Mouse (Mus musculus): ENCODE results near the gene Snx9. TPM values are rescaled to one million over a fixed set of nuclear protein-coding genes. Genes with fewer than 3 reads are reported as not detected.

Gene Snx9
- polyA plus RNA-seq, 1 experiment from 2014 or later, result 21.1 TPM

GRCm38 (mm10) chr17:5935680-5936079 lies 94.6 kb downstream of the Snx9 start:
- WGBS, result 77% methylated on average over 3 of the region's 3 CpGs
- peak overlapping the region; percentile 84; the same call in 1 of the 2 replicates for H3K4me2 ChIP-seq

GRCm38 (mm10) chr17:5936276-5936675 lies 95.1 kb downstream of the Snx9 start:
- ATAC-seq (replicated peaks; ENCODE audit: insufficient number of reproducible peaks, insufficient read depth, low FRiP score, low read depth), result no peak
- no peak overlapping the region for H3K27ac ChIP-seq
- 81% methylated on average over 14 of the region's 14 CpGs for WGBS

More at GRCm38 (mm10) chr17:5935680-5936079, 94.6 kb downstream of the Snx9 start:
- H3K9ac ChIP-seq, result no peak overlapping the region
- H3K4me1 ChIP-seq (replicated peaks), result peaks cover 13% of the 10 kb centered on the region
- no peak overlapping the region for H3K4me3 ChIP-seq
- 0 out of 2 replicates have a peak, but pooled peaks cover 6% of the 10 kb centered on the region for H3K27me3 ChIP-seq
- H3K36me3 ChIP-seq, result no peaks in the 10 kb centered on the region; the same call in 1 of the 2 replicates
- no peaks in the 10 kb centered on the region for H3K9me3 ChIP-seq (replicated peaks)
- H3K27ac ChIP-seq, result 0 out of 2 replicates have a peak overlapping the region, but pooled peaks have one; percentile 17
- no peak for ATAC-seq (replicated peaks; ENCODE audit: insufficient number of reproducible peaks, insufficient read depth, low FRiP score, low read depth)

GRCm38 (mm10) chr17:5937441-5937840 lies 96.3 kb downstream of the Snx9 start:
- Histone ChIP-seq H3K4me1 (replicated peaks) (peaks cover 18% of the 10 kb centered on the region), H3K36me3 (no peaks in the 10 kb centered on the region), H3K9me3 (replicated peaks) (no peaks in the 10 kb centered on the region), H3K9ac (no peak overlapping the region), H3K27me3 (0 out of 2 replicates have a peak, but pooled peaks cover 6% of the 10 kb centered on the region), H3K27ac (no peak overlapping the region), H3K4me3 (no peak overlapping the region), H3K4me2 (no peak overlapping the region)
- WGBS, result 47% methylated on average over 2 of the region's 2 CpGs
- no peak for ATAC-seq (replicated peaks; ENCODE audit: insufficient number of reproducible peaks, insufficient read depth, low FRiP score, low read depth)

More at GRCm38 (mm10) chr17:5936276-5936675, 95.1 kb downstream of the Snx9 start:
- Histone ChIP-seq H3K9ac (no peak overlapping the region), H3K4me1 (replicated peaks) (peaks cover 15% of the 10 kb centered on the region), H3K36me3 (no peaks in the 10 kb centered on the region; the same call in 1 of the 2 replicates), H3K27me3 (0 out of 2 replicates have a peak, but pooled peaks cover 6% of the 10 kb centered on the region), H3K4me2 (no peak overlapping the region), H3K9me3 (replicated peaks) (no peaks in the 10 kb centered on the region), H3K4me3 (no peak overlapping the region)

- no peak overlapping the region for H3K9ac ChIP-seq
- no peak overlapping the region for H3K4me3 ChIP-seq
- no peak overlapping the region for H3K27ac ChIP-seq
- no peak for ATAC-seq (replicated peaks; ENCODE audit: insufficient number of reproducible peaks, insufficient read depth, low FRiP score, low read depth)
- no peaks in the 10 kb centered on the region for H3K9me3 ChIP-seq (replicated peaks)
- 62% methylated on average over 12 of the region's 12 CpGs for WGBS
- H3K36me3 ChIP-seq, result no peaks in the 10 kb centered on the region
- 0 out of 2 replicates have a peak, but pooled peaks cover 6% of the 10 kb centered on the region for H3K27me3 ChIP-seq
- H3K4me1 ChIP-seq (replicated peaks), result peaks cover 16% of the 10 kb centered on the region
- no peak overlapping the region for H3K4me2 ChIP-seq
These were observed 98.7 kb downstream of the Snx9 start for GRCm38 (mm10) chr17:5939871-5940270.

GRCm38 (mm10) chr17:5940792-5941191 lies 99.7 kb downstream of the Snx9 start:
- Histone ChIP-seq H3K27me3 (0 out of 2 replicates have a peak, but pooled peaks cover 6% of the 10 kb centered on the region), H3K4me3 (peak overlapping the region; percentile 90), H3K36me3 (no peaks in the 10 kb centered on the region), H3K4me2 (peak overlapping the region; percentile 90), H3K27ac (no peak overlapping the region), H3K9ac (peak overlapping the region; percentile 65), H3K4me1 (replicated peaks) (peaks cover 10% of the 10 kb centered on the region), H3K9me3 (replicated peaks) (no peaks in the 10 kb centered on the region)
- WGBS, result under 1% methylated on average over 28 of the region's 38 CpGs
- ATAC-seq (replicated peaks; ENCODE audit: insufficient number of reproducible peaks, insufficient read depth, low FRiP score, low read depth), result peak; percentile 88

GRCm38 (mm10) chr17:5941230-5942043 lies 100.3 kb downstream of the Snx9 start, which contains the start of gene Synj2:
Gene Synj2, plus strand, starts transcription at chr17:5941280.
- under 1% methylated on average over 42 of the region's 52 CpGs for WGBS
- peak; percentile 64; the same call in 1 of the 2 replicates for ATAC-seq (replicated peaks; ENCODE audit: insufficient number of reproducible peaks, insufficient read depth, low FRiP score, low read depth)

GRCm38 (mm10) chr17:5942156-5942555 lies 101.0 kb downstream of the Snx9 start:
- Histone ChIP-seq H3K4me3 (peak overlapping the region; percentile 90), H3K27ac (peak overlapping the region; percentile 79; the same call in 1 of the 2 replicates), H3K27me3 (0 out of 2 replicates have a peak, but pooled peaks cover 6% of the 10 kb centered on the region), H3K36me3 (no peaks in the 10 kb centered on the region), H3K4me1 (replicated peaks) (peaks cover 13% of the 10 kb centered on the region), H3K9ac (no peak overlapping the region), H3K4me2 (peak overlapping the region; percentile 90), H3K9me3 (replicated peaks) (no peaks in the 10 kb centered on the region)
- no peak for ATAC-seq (replicated peaks; ENCODE audit: insufficient number of reproducible peaks, insufficient read depth, low FRiP score, low read depth)
- 54% methylated on average over 3 of the region's 3 CpGs for WGBS

More at GRCm38 (mm10) chr17:5941230-5942043, 100.3 kb downstream of the Snx9 start, which contains the start of gene Synj2:
- Histone ChIP-seq H3K27me3 (0 out of 2 replicates have a peak, but pooled peaks cover 6% of the 10 kb centered on the region), H3K9ac (peak within 1 kb of the TSS; percentile 83), H3K9me3 (replicated peaks) (no peaks in the 10 kb centered on the region), H3K27ac (peak within 1 kb of the TSS; percentile 79), H3K4me3 (peak within 1 kb of the TSS; percentile 90), H3K4me1 (replicated peaks) (peaks cover 10% of the 10 kb centered on the region), H3K4me2 (peak within 1 kb of the TSS; percentile 90), H3K36me3 (no peaks in the 10 kb centered on the region)

- H3K9ac ChIP-seq, result no peak overlapping the region
- ATAC-seq (replicated peaks; ENCODE audit: insufficient number of reproducible peaks, insufficient read depth, low FRiP score, low read depth), result no peak
- 0 out of 2 replicates have a peak, but pooled peaks cover 6% of the 10 kb centered on the region for H3K27me3 ChIP-seq
- H3K36me3 ChIP-seq, result no peaks in the 10 kb centered on the region
- H3K4me3 ChIP-seq, result no peak overlapping the region
- peaks cover 13% of the 10 kb centered on the region for H3K4me1 ChIP-seq (replicated peaks)
- H3K9me3 ChIP-seq (replicated peaks), result no peaks in the 10 kb centered on the region
- H3K4me2 ChIP-seq, result no peak overlapping the region
- WGBS, result 76% methylated on average over 1 of the region's 1 CpGs
- no peak overlapping the region for H3K27ac ChIP-seq
These were observed 101.9 kb downstream of the Snx9 start for GRCm38 (mm10) chr17:5943053-5943452.

- H3K27ac ChIP-seq, result no peak overlapping the region
- H3K9me3 ChIP-seq (replicated peaks), result no peaks in the 10 kb centered on the region
- no peaks in the 10 kb centered on the region for H3K36me3 ChIP-seq
- ATAC-seq (replicated peaks; ENCODE audit: insufficient number of reproducible peaks, insufficient read depth, low FRiP score, low read depth), result no peak
- no peaks in the 10 kb centered on the region for H3K27me3 ChIP-seq
- 66% methylated on average over 3 of the region's 3 CpGs for WGBS
- H3K4me2 ChIP-seq, result no peak overlapping the region
- no peak overlapping the region for H3K9ac ChIP-seq
- H3K4me1 ChIP-seq (replicated peaks), result peaks cover 7% of the 10 kb centered on the region; the same call in 1 of the 2 replicates
- no peak overlapping the region for H3K4me3 ChIP-seq
These were observed 105.9 kb downstream of the Snx9 start for GRCm38 (mm10) chr17:5947039-5947438.

GRCm38 (mm10) chr17:5952455-5952854 lies 111.3 kb downstream of the Snx9 start:
- H3K27me3 ChIP-seq, result no peaks in the 10 kb centered on the region
- no peak overlapping the region for H3K4me2 ChIP-seq
- H3K36me3 ChIP-seq, result no peaks in the 10 kb centered on the region
- ATAC-seq (replicated peaks; ENCODE audit: insufficient number of reproducible peaks, insufficient read depth, low FRiP score, low read depth), result no peak
- no peak overlapping the region for H3K9ac ChIP-seq
- 72% methylated on average over 4 of the region's 4 CpGs for WGBS
- no peak overlapping the region for H3K4me3 ChIP-seq
- H3K4me1 ChIP-seq (replicated peaks), result peaks cover 7% of the 10 kb centered on the region; the same call in 1 of the 2 replicates
- no peaks in the 10 kb centered on the region for H3K9me3 ChIP-seq (replicated peaks)
- no peak overlapping the region for H3K27ac ChIP-seq

- WGBS, result 93% methylated on average over 2 of the region's 2 CpGs
- Histone ChIP-seq H3K27me3 (no peaks in the 10 kb centered on the region), H3K9me3 (replicated peaks) (no peaks in the 10 kb centered on the region), H3K9ac (no peak overlapping the region), H3K36me3 (no peaks in the 10 kb centered on the region), H3K4me2 (no peak overlapping the region), H3K4me3 (no peak overlapping the region), H3K4me1 (replicated peaks) (peaks cover 32% of the 10 kb centered on the region), H3K27ac (no peak overlapping the region)
- ATAC-seq (replicated peaks; ENCODE audit: insufficient number of reproducible peaks, insufficient read depth, low FRiP score, low read depth), result no peak
These were observed 115.3 kb downstream of the Snx9 start for GRCm38 (mm10) chr17:5956350-5957000.
